28 mouse cellular contexts compared by ENCODE assay signal in genomic region chr11:76035182-76035581, GRCm38 (mm10).
DNase-seq lines count a peak whose midpoint lies in the region; TF ChIP-seq lines count a peak whose summit lies in the region.
"Had no signal": no experiment of that assay in that cellular context is flagged by ENCODE, and none has a peak within 500 bp of the region (broad histone marks: within the 10 kb centered on the region; RNA-seq: fewer than 3 reads in every experiment).

No protein-coding gene starts in this region.

- H3K9me3 ChIP-seq in E14TG2a.4 (ENCODE audit: low read length): no peaks in the 10 kb centered on the region
- H3K9me3 ChIP-seq: embryonic facial prominence, embryonic 10.5 days; embryonic facial prominence, embryonic 15.5 days; forebrain, embryonic 12.5 days; heart, embryonic 13.5 days; kidney, embryonic 15.5 days; midbrain, embryonic 15.5 days; neural tube, embryonic 12.5 days had no signal

- no peak for TF ChIP-seq CTCF in E14TG2a.4 (conservative IDR thresholded peaks at IDR 0.05; ENCODE audit: low read length)

- H3K4me1 ChIP-seq in E14TG2a.4 (replicated peaks; ENCODE audit: low read depth, low read length): peaks cover 6% of the 10 kb centered on the region
- H3K4me1 ChIP-seq: embryonic facial prominence, embryonic 15.5 days; heart, embryonic 13.5 days; midbrain, embryonic 15.5 days; neural tube, embryonic 12.5 days had no signal

- DNase-seq in T-cell, adult 2 months (ENCODE audit: low spot score): peak; percentile 34
- DNase-seq in cerebellum, adult 18-20 months: peak; percentile 65 to 75
- DNase-seq in cerebellum, postnatal 10 days: peak; percentile 77 to 87
- no peak for DNase-seq in natural killer cell, adult 2 months (ENCODE audit: low spot score in 2 of 2)
- no peak for DNase-seq in lung, postnatal 14 days
- no peak for DNase-seq in heart, adult 11 months
- DNase-seq: adrenal gland, adult 8-10 months; B cell, adult 2 months; forebrain, postnatal 0 days; gastrocnemius, postnatal 10 days; heart, postnatal 10 days; kidney, adult 11 months; kidney, postnatal 25 days; liver; lung, adult 2 months; lung, postnatal 10 days; right cerebral cortex, adult 18-20 months; right cerebral cortex, postnatal 4 days; thymus, adult 18-20 months; thymus, postnatal 36 days had no signal

- H3K27me3 ChIP-seq in E14TG2a.4 (ENCODE audit: insufficient read depth, low read length): peaks cover 41% of the 10 kb centered on the region
- H3K27me3 ChIP-seq: embryonic facial prominence, embryonic 15.5 days; kidney, embryonic 15.5 days; midbrain, embryonic 15.5 days; neural tube, embryonic 12.5 days had no signal

- no peaks in the 10 kb centered on the region for H3K36me3 ChIP-seq in E14TG2a.4 (ENCODE audit: insufficient read depth, low read length)
- H3K36me3 ChIP-seq: embryonic facial prominence, embryonic 10.5 days; embryonic facial prominence, embryonic 15.5 days; forebrain, embryonic 12.5 days; heart, embryonic 13.5 days; kidney, embryonic 15.5 days; midbrain, embryonic 15.5 days; neural tube, embryonic 12.5 days had no signal

- H3K4me3 ChIP-seq in E14TG2a.4 (replicated peaks; ENCODE audit: low read length): 0 out of 2 replicates have a peak overlapping the region, but pooled peaks have one; percentile 29
- H3K4me3 ChIP-seq: embryonic facial prominence, embryonic 10.5 days; embryonic facial prominence, embryonic 15.5 days; forebrain, embryonic 12.5 days; heart, embryonic 13.5 days; kidney, embryonic 15.5 days; midbrain, embryonic 15.5 days; neural tube, embryonic 12.5 days had no signal

Comparison
In these comparisons a context has a peak if more than half of its experiments do, and no peak if none do; other contexts are left out.
1. DNase-seq: peak in T-cell, adult 2 months (single experiment), cerebellum, adult 18-20 months (2 of 2) and cerebellum, postnatal 10 days (2 of 2); none in natural killer cell, adult 2 months (0 of 2), lung, postnatal 14 days (single experiment) and heart, adult 11 months (single experiment).